Mouse (Mus musculus): ENCODE measurements around the gene Prg3.

- TF ChIP-seq CTCF (IDR thresholded peaks at IDR 0.05; ENCODE audit: low read depth) (no peak), EP300 (optimal IDR thresholded peaks at IDR 0.05) (no peak)
Measured at GRCm38 (mm10) chr2:85014588-85014982, 26.6 kb downstream of the Prg3 start.
